Mouse (Mus musculus): ENCODE measurements around the gene Tenm3. TPM values are rescaled to one million over a fixed set of nuclear protein-coding genes. Genes with fewer than 3 reads are reported as not detected.

The Tenm3 gene
- total and polyA plus RNA-seq, 3 experiments = 0.03 to 0.08 (median 0.07) TPM

DNA sequence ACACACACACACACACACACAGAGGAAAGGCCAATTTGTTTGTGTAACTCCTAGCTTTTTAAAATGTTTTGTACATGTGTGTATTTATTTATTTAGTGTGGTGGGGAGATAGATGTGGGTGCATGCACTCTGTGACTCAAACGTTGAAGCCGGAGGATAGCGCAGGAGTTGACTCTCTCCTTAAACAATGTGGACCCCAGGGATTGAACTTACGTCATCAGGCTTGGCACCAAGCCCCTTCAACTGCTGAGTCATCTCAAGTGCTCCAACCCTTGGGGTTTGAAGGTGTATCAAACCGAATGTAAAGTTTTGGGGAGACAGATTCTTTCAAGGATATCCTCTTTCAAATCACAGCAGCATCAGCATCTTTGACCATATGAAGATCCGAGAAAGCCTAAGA is 63.1 kb downstream of the Tenm3 start:
- no peak overlapping the region for H3K9ac ChIP-seq (ENCODE audit: insufficient read depth, low read depth)
- H3K79me2 ChIP-seq (replicated peaks; ENCODE audit: control insufficient read depth, extremely low read depth, insufficient read depth, poor library complexity, severe bottlenecking) = no peaks in the 10 kb centered on the region
- H3K36me3 ChIP-seq (replicated peaks in 1 of 2; ENCODE audit: control insufficient read depth in 1 of 2, insufficient read depth in 1 of 2, low read length in 1 of 2) = no peaks in the 10 kb centered on the region
- no peak for DNase-seq (ENCODE audit: extremely low read depth)
- H3K4me1 ChIP-seq (ENCODE audit: control insufficient read depth in 1 of 2, insufficient read depth in 2 of 2) = no peaks in the 10 kb centered on the region
- no peak overlapping the region for H3K27ac ChIP-seq (ENCODE audit: insufficient read depth, low read depth)
- no peak overlapping the region for H3K4me3 ChIP-seq (replicated peaks in 1 of 3; ENCODE audit: low read depth in 2 of 3, low read length in 2 of 3, poor library complexity in 1 of 3)
- TF ChIP-seq MEF2A (IDR thresholded peaks at IDR 0.05; ENCODE audit: borderline replicate concordance, low read depth, low read length) = no peak
- TF ChIP-seq CHD1 (IDR thresholded peaks at IDR 0.05; ENCODE audit: low read depth, low read length) = no peak
- TF ChIP-seq GABPA (IDR thresholded peaks at IDR 0.05; ENCODE audit: insufficient replicate concordance, low read depth, low read length) = no peak
- TF ChIP-seq EP300 (IDR thresholded peaks at IDR 0.05; ENCODE audit: low read length) = no peak
- TF ChIP-seq MYC (IDR thresholded peaks at IDR 0.05; ENCODE audit: low read depth, low read length) = no peak
- no peak for TF ChIP-seq SIN3A (IDR thresholded peaks at IDR 0.05; ENCODE audit: low read length)
- TF ChIP-seq IRF4 (IDR thresholded peaks at IDR 0.05; ENCODE audit: low read depth, low read length) = no peak
- TF ChIP-seq RAD21 (IDR thresholded peaks at IDR 0.05; ENCODE audit: low read depth, low read length) = no peak
- TF ChIP-seq JUN (IDR thresholded peaks at IDR 0.05; ENCODE audit: insufficient read depth, low read depth, low read length) = no peak
- TF ChIP-seq CHD2 (IDR thresholded peaks at IDR 0.05; ENCODE audit: low read length) = no peak
- no peak for TF ChIP-seq BHLHE40 (IDR thresholded peaks at IDR 0.05; ENCODE audit: low read depth, low read length)
- no peak for TF ChIP-seq E2F4 (IDR thresholded peaks at IDR 0.05; ENCODE audit: insufficient replicate concordance, low read depth, low read length)
- TF ChIP-seq MXI1 (IDR thresholded peaks at IDR 0.05; ENCODE audit: low read depth, low read length) = no peak
- no peak for TF ChIP-seq PAX5 (IDR thresholded peaks at IDR 0.05; ENCODE audit: low read length)
- TF ChIP-seq ZC3H11A (IDR thresholded peaks at IDR 0.05; ENCODE audit: low read depth, low read length) = no peak
- TF ChIP-seq ZKSCAN1 (IDR thresholded peaks at IDR 0.05; ENCODE audit: borderline replicate concordance, low read depth, low read length) = no peak
- TF ChIP-seq USF2 (conservative IDR thresholded peaks at IDR 0.05; ENCODE audit: low read depth, low read length) = no peak
- no peak for TF ChIP-seq POLR2A (IDR thresholded peaks at IDR 0.05; ENCODE audit: low read depth, low read length)
- TF ChIP-seq KAT2A (IDR thresholded peaks at IDR 0.05; ENCODE audit: insufficient replicate concordance, low read length) = no peak
- TF ChIP-seq RCOR1 (conservative IDR thresholded peaks at IDR 0.05; ENCODE audit: low read depth, low read length) = no peak
- H3K27me3 ChIP-seq (replicated peaks) = no peaks in the 10 kb centered on the region
- in situ Hi-C loops (cut with MboI; ENCODE audit: low pct_ligation_motif_present, low pct_unique_long_range_greater_than_20kb, low sequenced_read_pairs) = no loop called here
- H3K4me2 ChIP-seq (ENCODE audit: insufficient read depth, low read depth, poor library complexity, severe bottlenecking) = no peak overlapping the region
- peaks cover 87% of the 10 kb centered on the region for H3K9me3 ChIP-seq (replicated peaks; ENCODE audit: low read length)
- dilution Hi-C loops (cut with MboI; ENCODE audit: extremely low pct_ligation_motif_present, extremely low pct_unique_long_range_greater_than_20kb, low sequenced_read_pairs) = no loop called here

DNA sequence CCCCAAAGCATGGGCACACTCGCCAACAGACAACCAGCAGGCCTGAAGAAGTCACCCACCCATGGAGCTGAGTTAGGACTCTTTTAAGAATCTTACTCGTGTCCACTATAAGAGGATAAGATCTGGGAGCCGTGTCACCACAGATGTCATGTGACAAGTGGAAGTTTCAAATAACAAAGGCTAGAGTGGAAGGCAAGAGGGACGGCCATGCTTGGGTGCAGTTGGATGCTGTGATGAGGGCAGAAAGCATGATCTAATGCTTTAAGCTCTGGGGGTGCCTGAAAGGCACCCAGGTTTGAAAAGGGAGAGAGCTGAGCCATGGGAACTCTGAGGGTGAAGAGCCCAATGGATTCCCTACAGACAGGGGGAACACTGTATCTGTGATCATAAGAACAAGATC is 64.6 kb downstream of the Tenm3 start:
- Histone ChIP-seq H3K79me2 (replicated peaks; ENCODE audit: control insufficient read depth, extremely low read depth, insufficient read depth, poor library complexity, severe bottlenecking) (no peaks in the 10 kb centered on the region), H3K36me3 (replicated peaks in 1 of 2; ENCODE audit: control insufficient read depth in 1 of 2, insufficient read depth in 1 of 2, low read length in 1 of 2) (no peaks in the 10 kb centered on the region), H3K4me1 (ENCODE audit: control insufficient read depth in 1 of 2, insufficient read depth in 2 of 2) (no peaks in the 10 kb centered on the region), H3K9me3 (replicated peaks; ENCODE audit: low read length) (peaks cover 83% of the 10 kb centered on the region), H3K9ac (ENCODE audit: insufficient read depth, low read depth) (no peak overlapping the region), H3K4me3 (replicated peaks in 1 of 3; ENCODE audit: low read depth in 2 of 3, low read length in 2 of 3, poor library complexity in 1 of 3) (no peak overlapping the region), H3K27me3 (replicated peaks) (no peaks in the 10 kb centered on the region), H3K27ac (ENCODE audit: insufficient read depth, low read depth) (no peak overlapping the region), H3K4me2 (ENCODE audit: insufficient read depth, low read depth, poor library complexity, severe bottlenecking) (no peak overlapping the region)
- no peak for DNase-seq (ENCODE audit: extremely low read depth)
- TF ChIP-seq CHD2 (IDR thresholded peaks at IDR 0.05; ENCODE audit: low read length) = no peak
- no peak for TF ChIP-seq ZMIZ1 (IDR thresholded peaks at IDR 0.05; ENCODE audit: low read depth, low read length)
- no peak for TF ChIP-seq E2F4 (IDR thresholded peaks at IDR 0.05; ENCODE audit: insufficient replicate concordance, low read depth, low read length)
- TF ChIP-seq MAZ (IDR thresholded peaks at IDR 0.05; ENCODE audit: low read depth, low read length) = no peak
- TF ChIP-seq GABPA (IDR thresholded peaks at IDR 0.05; ENCODE audit: insufficient replicate concordance, low read depth, low read length) = no peak
- no peak for TF ChIP-seq MYC (IDR thresholded peaks at IDR 0.05; ENCODE audit: low read depth, low read length)
- no peak for TF ChIP-seq JUND (conservative IDR thresholded peaks at IDR 0.05; ENCODE audit: low read depth, low read length)
- TF ChIP-seq JUN (IDR thresholded peaks at IDR 0.05; ENCODE audit: insufficient read depth, low read depth, low read length) = no peak
- no peak for TF ChIP-seq KAT2A (IDR thresholded peaks at IDR 0.05; ENCODE audit: insufficient replicate concordance, low read length)
- TF ChIP-seq TCF12 (IDR thresholded peaks at IDR 0.05; ENCODE audit: low read depth, low read length) = no peak
- no peak for TF ChIP-seq PAX5 (IDR thresholded peaks at IDR 0.05; ENCODE audit: low read length)
- no peak for TF ChIP-seq ZC3H11A (IDR thresholded peaks at IDR 0.05; ENCODE audit: low read depth, low read length)
- no peak for TF ChIP-seq MAFK (IDR thresholded peaks at IDR 0.05; ENCODE audit: insufficient replicate concordance, low read length)
- TF ChIP-seq SMC3 (IDR thresholded peaks at IDR 0.05; ENCODE audit: low read depth, low read length) = no peak
- in situ Hi-C loops (cut with MboI; ENCODE audit: low pct_ligation_motif_present, low pct_unique_long_range_greater_than_20kb, low sequenced_read_pairs) = no loop called here
- dilution Hi-C loops (cut with MboI; ENCODE audit: extremely low pct_ligation_motif_present, extremely low pct_unique_long_range_greater_than_20kb, low sequenced_read_pairs) = no loop called here

All from CH12.LX (cell line).